Mouse (Mus musculus): Measurements from ENCODE around the gene Prph2. TPM values are rescaled to one million over a fixed set of nuclear protein-coding genes. Genes with fewer than 3 reads are reported as not detected.

Prph2 gene
- polyA plus RNA-seq, 1 experiment, result 0.09 TPM

- H3K27me3 ChIP-seq (ENCODE audit: control insufficient read depth, insufficient read depth, low read length), result no peaks in the 10 kb centered on the region
- H3K4me1 ChIP-seq (replicated peaks; ENCODE audit: control insufficient read depth, insufficient read depth, low read length), result no peaks in the 10 kb centered on the region
- TF ChIP-seq POLR2A (IDR thresholded peaks at IDR 0.05; ENCODE audit: control insufficient read depth, extremely low read depth, insufficient read depth, low read length, poor library complexity), result no peak
- TF ChIP-seq CTCF (IDR thresholded peaks at IDR 0.05; ENCODE audit: borderline replicate concordance, control insufficient read depth, extremely low read depth, insufficient read depth, low read length, poor library complexity), result no peak
- no peak overlapping the region for H3K27ac ChIP-seq (ENCODE audit: control insufficient read depth, insufficient read depth, low read length)
- 96% methylated on average over 8 of the region's 8 CpGs for WGBS
- no peak for DNase-seq
- peaks cover 81% of the 10 kb centered on the region for H3K36me3 ChIP-seq (ENCODE audit: control insufficient read depth, insufficient read depth, low read length)
- no peak overlapping the region for H3K4me3 ChIP-seq (ENCODE audit: control insufficient read depth, insufficient read depth, low read length)
Measured at GRCm38 (mm10) chr17:46940461-46940860, 30.2 kb downstream of the Prph2 start.

DNA sequence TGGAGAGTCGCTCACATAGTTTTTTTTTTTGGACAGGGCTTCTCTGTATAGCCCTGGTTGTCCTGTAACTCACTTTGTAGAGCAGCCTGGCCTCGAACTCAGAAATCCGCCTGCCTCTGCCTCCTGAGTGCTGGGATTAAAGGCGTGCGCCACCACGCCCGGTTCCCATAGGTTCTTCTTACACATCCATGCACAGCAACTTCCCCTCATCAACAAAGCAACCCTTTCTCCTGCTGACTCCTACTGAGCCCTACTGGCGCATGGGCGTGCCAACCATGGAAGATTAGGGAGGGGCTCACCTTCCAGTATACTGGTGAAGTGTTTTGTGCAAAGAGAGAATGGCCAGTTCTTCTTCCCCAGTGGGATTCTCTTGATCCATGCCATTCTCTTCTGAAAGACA, 32.2 kb downstream of the Prph2 start:
- no peak for DNase-seq
- Histone ChIP-seq H3K27me3 (ENCODE audit: control insufficient read depth, insufficient read depth, low read length) (no peaks in the 10 kb centered on the region), H3K4me1 (replicated peaks; ENCODE audit: control insufficient read depth, insufficient read depth, low read length) (no peaks in the 10 kb centered on the region), H3K4me3 (ENCODE audit: control insufficient read depth, insufficient read depth, low read length) (no peak overlapping the region), H3K27ac (ENCODE audit: control insufficient read depth, insufficient read depth, low read length) (no peak overlapping the region), H3K36me3 (ENCODE audit: control insufficient read depth, insufficient read depth, low read length) (peaks cover 92% of the 10 kb centered on the region)
- WGBS, result 97% methylated on average over 9 of the region's 9 CpGs
- TF ChIP-seq POLR2A (IDR thresholded peaks at IDR 0.05; ENCODE audit: control insufficient read depth, extremely low read depth, insufficient read depth, low read length, poor library complexity) (no peak), CTCF (IDR thresholded peaks at IDR 0.05; ENCODE audit: borderline replicate concordance, control insufficient read depth, extremely low read depth, insufficient read depth, low read length, poor library complexity) (no peak)

- 98% methylated on average over 9 of the region's 9 CpGs for WGBS
Measured at GRCm38 (mm10) chr17:46946276-46946675, 36.0 kb downstream of the Prph2 start.

DNA sequence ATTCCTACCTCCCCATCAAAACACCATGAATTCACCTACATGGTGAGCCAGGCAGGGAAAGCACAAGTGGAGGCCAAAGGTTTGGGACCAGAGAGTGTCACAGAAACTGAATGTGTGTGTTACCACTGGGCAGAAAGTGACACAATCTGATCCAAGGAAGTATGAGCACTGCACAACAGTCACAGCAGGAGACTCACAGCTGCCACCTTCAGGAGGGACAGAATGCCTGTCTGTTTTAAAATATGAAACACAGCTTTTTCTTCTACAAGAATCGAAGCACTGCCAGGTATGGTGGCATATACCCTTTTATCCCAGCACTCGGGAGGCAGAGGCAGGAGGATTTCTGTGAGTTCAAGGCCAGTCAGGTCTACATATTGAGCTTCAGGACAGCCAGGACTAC, 47.8 kb downstream of the Prph2 start:
- Histone ChIP-seq H3K4me3 (ENCODE audit: control insufficient read depth, insufficient read depth, low read length) (no peak overlapping the region), H3K27me3 (ENCODE audit: control insufficient read depth, insufficient read depth, low read length) (no peaks in the 10 kb centered on the region), H3K36me3 (ENCODE audit: control insufficient read depth, insufficient read depth, low read length) (peaks cover 84% of the 10 kb centered on the region), H3K4me1 (replicated peaks; ENCODE audit: control insufficient read depth, insufficient read depth, low read length) (no peaks in the 10 kb centered on the region), H3K27ac (ENCODE audit: control insufficient read depth, insufficient read depth, low read length) (no peak overlapping the region)
- no peak for DNase-seq
- WGBS, result 88% methylated on average over 2 of the region's 2 CpGs
- TF ChIP-seq POLR2A (IDR thresholded peaks at IDR 0.05; ENCODE audit: control insufficient read depth, extremely low read depth, insufficient read depth, low read length, poor library complexity), result no peak
- no peak for TF ChIP-seq CTCF (IDR thresholded peaks at IDR 0.05; ENCODE audit: borderline replicate concordance, control insufficient read depth, extremely low read depth, insufficient read depth, low read length, poor library complexity)

More at GRCm38 (mm10) chr17:46946276-46946675, 36.0 kb downstream of the Prph2 start:
- no peaks in the 10 kb centered on the region for H3K4me1 ChIP-seq (replicated peaks; ENCODE audit: control insufficient read depth, insufficient read depth, low read length)
- DNase-seq, result no peak
- H3K27ac ChIP-seq (ENCODE audit: control insufficient read depth, insufficient read depth, low read length), result no peak overlapping the region
- H3K4me3 ChIP-seq (ENCODE audit: control insufficient read depth, insufficient read depth, low read length), result no peak overlapping the region
- peaks cover 75% of the 10 kb centered on the region for H3K36me3 ChIP-seq (ENCODE audit: control insufficient read depth, insufficient read depth, low read length)
- H3K27me3 ChIP-seq (ENCODE audit: control insufficient read depth, insufficient read depth, low read length), result no peaks in the 10 kb centered on the region
- TF ChIP-seq CTCF (IDR thresholded peaks at IDR 0.05; ENCODE audit: borderline replicate concordance, control insufficient read depth, extremely low read depth, insufficient read depth, low read length, poor library complexity), result no peak
- no peak for TF ChIP-seq POLR2A (IDR thresholded peaks at IDR 0.05; ENCODE audit: control insufficient read depth, extremely low read depth, insufficient read depth, low read length, poor library complexity)

DNA sequence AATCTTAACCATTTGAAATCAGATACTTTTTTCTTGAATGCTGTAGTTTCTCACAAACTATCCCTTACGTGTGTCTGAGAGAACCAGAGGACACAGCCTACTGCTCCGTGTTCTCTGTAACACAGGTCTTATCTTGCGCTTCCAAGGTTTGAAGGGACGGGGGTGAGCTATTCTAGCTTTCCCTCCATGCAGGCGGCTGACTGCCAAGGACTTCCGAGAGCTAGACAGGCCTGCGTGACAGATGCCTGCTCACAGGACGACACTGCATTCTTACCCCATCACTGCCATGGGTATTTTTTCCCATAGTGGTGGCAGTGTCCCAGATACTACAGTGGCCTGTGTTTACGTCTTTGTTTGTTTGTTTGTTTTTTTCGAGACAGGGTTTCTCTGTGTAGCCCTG, 50.0 kb downstream of the Prph2 start:
- H3K4me3 ChIP-seq (ENCODE audit: control insufficient read depth, insufficient read depth, low read length), result no peak overlapping the region
- TF ChIP-seq POLR2A (IDR thresholded peaks at IDR 0.05; ENCODE audit: control insufficient read depth, extremely low read depth, insufficient read depth, low read length, poor library complexity) (no peak), CTCF (IDR thresholded peaks at IDR 0.05; ENCODE audit: borderline replicate concordance, control insufficient read depth, extremely low read depth, insufficient read depth, low read length, poor library complexity) (no peak)
- 98% methylated on average over 10 of the region's 10 CpGs for WGBS
- H3K27me3 ChIP-seq (ENCODE audit: control insufficient read depth, insufficient read depth, low read length), result no peaks in the 10 kb centered on the region
- H3K27ac ChIP-seq (ENCODE audit: control insufficient read depth, insufficient read depth, low read length), result no peak overlapping the region
- no peak for DNase-seq
- H3K4me1 ChIP-seq (replicated peaks; ENCODE audit: control insufficient read depth, insufficient read depth, low read length), result no peaks in the 10 kb centered on the region
- peaks cover 83% of the 10 kb centered on the region for H3K36me3 ChIP-seq (ENCODE audit: control insufficient read depth, insufficient read depth, low read length)

DNA sequence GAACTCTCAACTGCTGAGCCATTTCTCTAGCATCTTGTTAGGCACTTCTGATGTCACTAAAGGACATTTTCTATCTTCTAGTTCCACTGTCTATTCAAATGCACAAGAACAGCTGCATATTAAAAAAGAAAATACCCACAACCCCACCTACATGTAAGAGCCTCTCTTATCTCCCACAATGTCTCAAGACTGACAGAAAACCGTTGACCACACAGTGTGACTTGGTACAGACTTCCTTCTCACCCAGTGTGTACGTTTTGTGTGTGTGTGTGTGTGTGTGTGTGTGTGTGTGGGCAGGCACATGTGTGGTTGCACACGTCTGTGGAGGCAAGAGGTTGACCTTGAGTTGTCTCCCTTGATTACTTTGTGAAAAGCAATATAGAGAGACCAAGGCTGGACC, 51.9 kb downstream of the Prph2 start:
- H3K4me3 ChIP-seq (ENCODE audit: control insufficient read depth, insufficient read depth, low read length), result no peak overlapping the region
- WGBS, result 48% methylated on average over 3 of the region's 3 CpGs
- DNase-seq, result no peak
- H3K27ac ChIP-seq (ENCODE audit: control insufficient read depth, insufficient read depth, low read length), result no peak overlapping the region
- no peaks in the 10 kb centered on the region for H3K27me3 ChIP-seq (ENCODE audit: control insufficient read depth, insufficient read depth, low read length)
- peaks cover 79% of the 10 kb centered on the region for H3K36me3 ChIP-seq (ENCODE audit: control insufficient read depth, insufficient read depth, low read length)
- TF ChIP-seq POLR2A (IDR thresholded peaks at IDR 0.05; ENCODE audit: control insufficient read depth, extremely low read depth, insufficient read depth, low read length, poor library complexity) (no peak), CTCF (IDR thresholded peaks at IDR 0.05; ENCODE audit: borderline replicate concordance, control insufficient read depth, extremely low read depth, insufficient read depth, low read length, poor library complexity) (no peak)
- no peaks in the 10 kb centered on the region for H3K4me1 ChIP-seq (replicated peaks; ENCODE audit: control insufficient read depth, insufficient read depth, low read length)

- DNase-seq, result no peak
- no peak overlapping the region for H3K4me3 ChIP-seq (ENCODE audit: control insufficient read depth, insufficient read depth, low read length)
- no peaks in the 10 kb centered on the region for H3K27me3 ChIP-seq (ENCODE audit: control insufficient read depth, insufficient read depth, low read length)
- TF ChIP-seq CTCF (IDR thresholded peaks at IDR 0.05; ENCODE audit: borderline replicate concordance, control insufficient read depth, extremely low read depth, insufficient read depth, low read length, poor library complexity) (no peak), POLR2A (IDR thresholded peaks at IDR 0.05; ENCODE audit: control insufficient read depth, extremely low read depth, insufficient read depth, low read length, poor library complexity) (no peak)
- H3K36me3 ChIP-seq (ENCODE audit: control insufficient read depth, insufficient read depth, low read length), result peaks cover 78% of the 10 kb centered on the region
- no peaks in the 10 kb centered on the region for H3K4me1 ChIP-seq (replicated peaks; ENCODE audit: control insufficient read depth, insufficient read depth, low read length)
- H3K27ac ChIP-seq (ENCODE audit: control insufficient read depth, insufficient read depth, low read length), result no peak overlapping the region
- WGBS, result 98% methylated on average over 13 of the region's 13 CpGs
Measured at GRCm38 (mm10) chr17:46963186-46963585, 52.9 kb downstream of the Prph2 start.

All from thymus, adult 2 months (tissue).